Mouse (Mus musculus) myocyte (in vitro differentiated cells): ENCODE results near the gene Ccser1.

Experiments used
- CEBPB ChIP-seq: IDR thresholded peaks from 2 replicates; pipeline ENCODE4 v1.6.1; 2011; ENCODE audit warnings: mild to moderate bottlenecking, moderate library complexity; ENCODE audit not compliant: poor library complexity, insufficient read depth, severe bottlenecking
- E2F4 ChIP-seq: IDR thresholded peaks from one replicate; pipeline ENCODE4 v1.6.1; 2011; ENCODE audit warnings: mild to moderate bottlenecking, control low read depth, moderate library complexity; ENCODE audit not compliant: insufficient read depth
- MAX ChIP-seq: IDR thresholded peaks from one replicate; pipeline ENCODE4 v1.6.1; 2011; ENCODE audit warnings: low read depth, mild to moderate bottlenecking, control low read depth
- MYOD1 ChIP-seq, 3 experiments: IDR thresholded peaks; one replicate each; pipeline ENCODE4 v1.6.1; 2011; ENCODE audit warnings: control low read depth in 2 of 3, low read depth in 2 of 3, mild to moderate bottlenecking in 2 of 3, moderate library complexity in 1 of 3; ENCODE audit not compliant: insufficient read length in 2 of 3, control insufficient read depth in 1 of 3
- MYOG ChIP-seq, 3 experiments: IDR thresholded peaks; one replicate each; pipeline ENCODE4 v1.6.1; 2011; ENCODE audit warnings: control low read depth in 2 of 3, low read depth in 2 of 3, mild to moderate bottlenecking in 2 of 3; ENCODE audit not compliant: insufficient read length in 2 of 3, control insufficient read depth in 1 of 3, insufficient read depth in 1 of 3
- POLR2A ChIP-seq: IDR thresholded peaks from one replicate; pipeline ENCODE4 v1.6.1; 2011; ENCODE audit warnings: low read depth, mild to moderate bottlenecking, control low read depth, moderate library complexity; ENCODE audit not compliant: insufficient read length
- POLR2AphosphoS2 ChIP-seq: IDR thresholded peaks from one replicate; pipeline ENCODE4 v1.6.1; 2011; ENCODE audit warnings: low read depth, control low read depth; ENCODE audit not compliant: insufficient read length
- REST ChIP-seq: IDR thresholded peaks from one replicate; pipeline ENCODE4 v1.6.1; 2011; ENCODE audit warnings: mild to moderate bottlenecking, control low read depth, moderate library complexity; ENCODE audit not compliant: insufficient read depth, insufficient read length
- SRF ChIP-seq: IDR thresholded peaks from one replicate; pipeline ENCODE4 v1.6.1; 2011; ENCODE audit warnings: low read depth; ENCODE audit not compliant: control insufficient read depth, insufficient read length
- TCF12 ChIP-seq: IDR thresholded peaks from one replicate; pipeline ENCODE4 v1.6.1; 2011; ENCODE audit warnings: mild to moderate bottlenecking, control low read depth; ENCODE audit not compliant: poor library complexity, insufficient read depth, severe bottlenecking
- TCF3 ChIP-seq: IDR thresholded peaks from one replicate; pipeline ENCODE4 v1.6.1; 2011; ENCODE audit warnings: low read depth, control low read depth; ENCODE audit not compliant: insufficient read length
- USF1 ChIP-seq: IDR thresholded peaks from one replicate; pipeline ENCODE4 v1.6.1; 2011; ENCODE audit warnings: low read depth, mild to moderate bottlenecking, control low read depth, moderate library complexity

DNA sequence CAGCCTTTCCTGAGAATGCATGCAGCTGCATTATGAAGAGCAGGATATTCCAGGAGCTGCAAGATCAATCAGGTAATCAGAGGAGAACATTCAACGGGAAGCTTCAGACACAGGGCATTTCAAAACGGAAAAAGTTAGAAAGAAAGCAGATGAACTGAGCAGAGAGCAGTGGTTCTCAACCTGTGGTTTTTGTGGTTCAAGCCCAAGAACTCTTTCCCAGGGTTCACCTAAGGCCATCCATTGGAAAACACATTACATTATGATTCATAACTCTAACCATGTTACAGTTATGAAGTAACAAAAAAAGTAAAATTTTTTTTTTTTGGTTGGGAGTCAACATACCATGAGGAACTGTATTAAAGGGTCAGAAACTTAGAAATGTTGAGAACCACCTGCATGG, 37.6 kb downstream of the Ccser1 start:
- TF ChIP-seq CEBPB (no peak), POLR2A (no peak), TCF12 (no peak), USF1 (no peak), MYOG (IDR thresholded peaks at IDR 0.05; ENCODE audit: control insufficient read depth in 1 of 3, insufficient read depth in 1 of 3, insufficient read length in 2 of 3, low read depth in 2 of 3) (no peak), E2F4 (no peak), POLR2AphosphoS2 (no peak), MAX (no peak), MYOD1 (IDR thresholded peaks at IDR 0.05; ENCODE audit: control insufficient read depth in 1 of 3, insufficient read length in 2 of 3, low read depth in 2 of 3) (no peak), TCF3 (no peak), REST (no peak), SRF (no peak)
